Mouse (Mus musculus) heart, postnatal 0 days (tissue): ENCODE results near the gene Aar2.

ENCODE experiments used
- CTCF ChIP-seq: IDR thresholded peaks from 2 replicates; pipeline ENCODE4 v1.5.1; 2016; ENCODE audit warnings: antibody characterized with exemption, control low read depth, low read depth
- EP300 ChIP-seq: IDR thresholded peaks from 2 replicates; pipeline ENCODE4 v1.6.1; 2016; ENCODE audit warnings: antibody characterized with exemption, low read depth

DNA sequence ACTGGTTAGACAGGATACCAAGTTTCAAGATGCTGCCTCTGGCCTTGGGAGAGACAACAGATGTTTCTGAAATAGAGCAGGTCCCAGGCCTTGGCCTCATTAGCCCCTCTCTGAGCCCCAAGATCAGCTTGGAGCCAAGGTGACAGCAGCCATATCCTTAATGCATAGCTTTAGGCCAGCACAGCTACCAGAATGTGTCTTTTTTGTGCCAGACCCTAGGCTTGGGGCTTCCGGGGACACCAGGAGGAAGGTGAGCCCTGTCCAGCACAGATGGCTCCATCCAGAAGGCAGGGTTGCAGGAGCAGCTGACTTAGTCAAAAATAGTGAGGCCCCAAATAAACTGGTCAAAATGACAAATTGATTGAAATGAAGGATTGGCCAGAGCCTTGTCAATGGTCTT is 46.4 kb upstream of the Aar2 start:
- TF ChIP-seq CTCF (no peak), EP300 (no peak)
